Mouse (Mus musculus) G1E-ER4 (cell line): ENCODE data around the gene Akap8l. TPM values are rescaled to one million over a fixed set of nuclear protein-coding genes. Genes with fewer than 3 reads are reported as not detected.

Experiments used
- GATA1 ChIP-seq: IDR thresholded peaks from one replicate; pipeline ENCODE4 v1.8.0; 2012; ENCODE audit warnings: low read length, inconsistent platforms
- polyA plus RNA-seq: library from polyadenylated mRNA; stranded (reverse); fragments of >175 nt; gene quantifications from 2 replicates; pipeline ENCODE4 v1.2.3, GENCODE M21; 2012

Gene Akap8l
- polyA plus RNA-seq, 1 experiment: 134 TPM

DNA sequence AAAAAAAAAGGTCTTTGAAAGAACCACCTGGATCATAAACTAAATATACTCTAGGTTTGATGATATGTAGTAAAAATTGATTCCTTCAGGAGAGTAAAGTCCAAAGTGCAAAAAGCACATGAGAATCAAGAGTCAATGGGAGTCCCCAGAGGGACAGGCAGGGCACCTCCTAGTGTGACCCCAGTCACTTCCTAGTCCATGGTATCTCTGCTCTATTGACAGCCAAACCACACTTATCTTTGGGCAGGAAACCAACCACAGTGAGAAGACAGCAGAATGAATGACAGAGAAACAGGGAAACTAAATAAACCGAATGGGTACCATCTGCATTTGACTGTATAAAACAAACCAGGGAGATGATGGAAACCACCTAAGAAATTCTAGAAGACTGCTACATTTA, 10.3 kb downstream of the Akap8l start:
- TF ChIP-seq GATA1: peak; percentile 28

- TF ChIP-seq GATA1: no peak
These were observed 14.5 kb downstream of the Akap8l start for GRCm38 (mm10) chr17:32335869-32336268.

- no peak for TF ChIP-seq GATA1
These were observed 15.5 kb downstream of the Akap8l start for GRCm38 (mm10) chr17:32334921-32335320.

DNA sequence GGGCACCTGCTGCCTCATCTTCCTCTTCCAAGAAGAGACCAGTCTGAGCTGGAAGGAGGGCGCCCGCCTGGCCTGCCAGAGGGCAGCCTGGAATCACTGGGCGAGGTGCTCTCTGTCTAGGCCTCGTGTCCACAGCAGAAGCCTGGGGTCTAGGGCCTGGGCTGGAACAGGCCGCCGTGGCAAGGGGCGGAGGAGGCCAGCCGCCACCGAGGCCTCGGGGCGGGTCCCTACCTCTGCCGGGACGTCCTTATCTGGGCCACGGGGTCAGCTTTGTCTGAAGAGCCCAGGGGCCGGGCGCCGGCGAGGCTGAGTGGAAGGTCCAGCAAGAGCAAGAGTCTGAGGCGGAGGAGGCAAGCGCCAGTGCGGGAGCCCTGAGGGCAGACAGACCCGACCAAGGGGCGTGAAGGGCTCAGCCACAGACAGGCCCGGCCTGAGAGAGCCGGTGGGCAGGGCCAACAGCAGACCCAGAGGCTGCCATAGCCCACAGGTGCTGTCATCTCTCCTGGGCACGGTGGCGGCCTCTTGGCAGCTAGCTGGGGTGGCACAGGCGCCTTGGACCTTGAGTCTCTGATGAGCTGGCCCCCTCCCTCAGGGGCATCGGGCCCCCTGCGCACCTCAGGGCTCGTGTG, 16.6 kb downstream of the Akap8l start:
- no peak for TF ChIP-seq GATA1

DNA sequence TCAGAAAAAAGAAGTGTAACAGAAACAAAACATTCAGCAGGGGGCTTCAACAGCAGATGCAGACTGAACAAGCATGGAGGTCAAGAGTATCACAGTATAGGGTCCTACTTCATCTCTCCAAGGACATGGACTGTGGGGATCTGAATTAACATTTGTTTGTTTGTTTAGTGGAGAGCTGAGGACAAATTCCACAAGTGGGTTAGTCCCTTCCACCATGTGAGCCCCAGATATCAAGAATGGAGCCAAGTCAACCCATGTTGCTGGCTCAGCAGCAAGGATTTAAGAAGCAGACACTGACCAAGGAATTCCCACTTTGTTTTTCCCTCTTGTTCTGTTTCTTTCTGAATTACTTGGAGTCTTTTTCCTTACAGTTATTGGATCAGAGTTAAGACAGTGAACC, 22.9 kb downstream of the Akap8l start:
- no peak for TF ChIP-seq GATA1

DNA sequence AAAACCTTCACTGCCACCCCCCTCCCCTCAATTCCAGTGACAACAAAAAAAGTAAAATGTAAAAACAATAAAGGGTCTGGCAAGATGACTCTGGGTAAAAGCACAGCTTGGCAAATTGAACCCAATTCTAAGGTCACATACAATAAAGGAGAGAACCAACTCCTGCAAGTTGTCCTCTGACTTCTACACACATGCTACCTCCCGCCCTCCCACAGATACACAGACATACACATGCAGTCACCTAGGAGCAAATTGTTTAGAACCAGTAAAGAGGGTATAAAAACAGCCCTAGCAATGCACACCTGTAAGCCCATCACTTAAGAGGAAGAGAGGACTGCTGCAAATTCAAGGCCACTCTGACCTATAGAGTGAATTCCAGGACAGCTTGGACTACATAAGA, 27.6 kb downstream of the Akap8l start:
- no peak for TF ChIP-seq GATA1

DNA sequence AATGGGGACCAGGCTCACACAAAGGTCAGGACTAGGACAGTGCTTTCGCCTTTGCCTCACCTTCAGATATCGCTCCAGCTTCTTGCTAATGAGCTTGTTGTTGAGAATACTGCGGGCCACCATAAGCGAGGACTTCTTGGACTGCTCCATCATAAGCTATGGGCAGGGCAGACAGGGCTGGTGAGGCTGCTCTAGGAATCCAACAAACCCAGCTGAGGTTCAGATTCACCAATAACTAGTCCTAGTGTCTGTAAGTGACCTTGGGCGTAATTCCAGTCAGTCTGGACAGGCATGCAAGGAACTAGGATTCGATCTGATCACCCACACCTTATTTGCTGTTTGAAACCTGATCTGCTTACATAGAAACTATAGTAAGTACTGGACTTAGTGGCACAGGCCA, 28.6 kb downstream of the Akap8l start:
- no peak for TF ChIP-seq GATA1

DNA sequence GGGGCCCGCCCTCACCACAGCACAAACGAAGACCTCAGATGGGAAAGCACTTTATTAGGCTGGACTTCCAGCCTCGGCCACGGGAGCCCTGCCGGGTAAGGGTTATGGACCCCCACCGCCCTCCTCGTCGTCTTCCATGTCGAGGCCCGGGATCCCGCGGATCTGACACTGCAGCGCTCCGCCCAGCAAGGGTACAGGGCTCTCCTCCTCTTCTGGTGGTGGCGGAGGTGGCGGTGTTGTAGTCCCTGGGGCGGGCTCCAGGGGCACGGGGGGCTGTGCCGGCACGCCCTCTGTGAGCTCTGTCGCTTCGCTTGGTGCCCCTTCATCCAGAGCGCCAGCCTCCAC, 29.0 kb downstream of the Akap8l start:
- no peak for TF ChIP-seq GATA1

DNA sequence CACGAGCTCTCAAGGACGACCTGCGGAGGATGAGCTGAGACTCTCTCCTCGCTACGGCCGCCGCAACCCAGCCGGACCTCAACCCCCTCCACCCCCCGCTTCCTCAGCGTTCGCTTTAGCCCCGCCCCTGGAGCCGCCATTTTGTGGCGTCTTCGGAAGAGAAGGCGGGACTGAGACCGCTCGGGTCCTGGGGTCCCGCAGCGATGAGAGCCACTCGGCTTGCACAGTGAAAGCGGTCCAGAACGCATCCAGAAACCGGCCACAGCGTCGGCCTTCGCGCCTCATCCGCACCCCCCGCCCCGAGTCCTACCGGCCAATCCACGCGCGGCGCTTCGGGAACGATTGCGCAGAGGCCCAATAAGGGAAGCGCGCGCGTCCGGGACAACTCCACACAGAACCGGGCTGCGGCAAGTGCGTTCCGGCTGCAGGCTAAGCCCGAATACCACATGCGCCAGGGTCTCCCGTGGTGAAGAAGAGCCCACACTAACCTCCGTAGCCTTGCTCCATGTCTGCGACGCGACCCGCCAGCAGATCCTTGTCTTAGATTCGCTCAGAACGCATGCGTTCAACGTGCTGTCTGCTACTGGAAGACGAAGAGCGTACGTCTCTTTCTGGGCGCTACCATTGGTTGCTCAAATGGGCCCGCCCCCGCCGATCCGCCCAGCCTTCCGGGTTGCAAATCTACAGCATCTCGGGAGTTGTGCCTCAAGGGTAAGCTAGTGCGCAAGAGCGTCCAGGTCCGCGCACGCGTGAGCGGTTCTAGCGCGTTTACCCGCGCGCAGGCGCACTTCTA, 29.6 kb downstream of the Akap8l start, which contains the start of gene Akap8:
Akap8 (minus strand) TSS at position 642 of the 793 bp plus-strand sequence.
- TF ChIP-seq GATA1: no peak

DNA sequence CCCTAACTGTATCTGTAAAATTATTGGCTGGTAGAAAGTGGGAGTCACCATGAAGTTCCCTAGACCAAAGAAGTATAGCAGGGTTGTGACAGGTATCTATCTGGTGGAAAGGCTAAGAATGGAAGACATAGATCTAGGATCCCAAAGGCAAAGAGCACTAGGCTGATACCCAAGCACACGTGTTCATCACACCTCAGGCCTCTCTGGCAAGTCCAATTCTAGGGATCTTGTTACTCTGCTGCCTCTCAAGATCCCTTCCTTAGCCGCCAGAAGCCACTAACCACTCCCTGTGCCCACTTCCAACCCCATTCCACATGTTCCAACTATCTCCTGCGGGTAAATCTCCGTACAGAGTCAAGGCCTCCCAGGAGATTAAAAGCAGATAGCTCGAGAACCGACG, 30.5 kb downstream of the Akap8l start:
- no peak for TF ChIP-seq GATA1

DNA sequence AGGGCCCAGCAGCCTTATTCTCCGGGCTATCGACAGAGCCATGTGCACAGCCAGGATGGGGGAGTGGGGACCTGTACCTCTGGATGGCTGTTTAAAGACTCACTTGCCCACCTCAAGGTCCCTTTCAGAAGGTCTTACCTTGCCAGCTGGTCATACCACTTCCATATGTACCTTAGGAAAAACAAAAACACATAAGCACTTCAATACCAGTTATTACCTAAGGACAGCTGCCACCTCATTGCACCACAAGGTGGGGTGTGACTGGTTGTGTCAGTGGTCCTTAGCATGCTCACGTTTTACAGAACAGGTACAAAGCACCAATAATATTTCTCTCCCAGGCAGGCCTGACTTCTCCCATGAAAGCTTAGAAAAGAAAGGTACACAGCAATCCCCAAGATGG, 32.7 kb downstream of the Akap8l start:
- TF ChIP-seq GATA1: no peak

DNA sequence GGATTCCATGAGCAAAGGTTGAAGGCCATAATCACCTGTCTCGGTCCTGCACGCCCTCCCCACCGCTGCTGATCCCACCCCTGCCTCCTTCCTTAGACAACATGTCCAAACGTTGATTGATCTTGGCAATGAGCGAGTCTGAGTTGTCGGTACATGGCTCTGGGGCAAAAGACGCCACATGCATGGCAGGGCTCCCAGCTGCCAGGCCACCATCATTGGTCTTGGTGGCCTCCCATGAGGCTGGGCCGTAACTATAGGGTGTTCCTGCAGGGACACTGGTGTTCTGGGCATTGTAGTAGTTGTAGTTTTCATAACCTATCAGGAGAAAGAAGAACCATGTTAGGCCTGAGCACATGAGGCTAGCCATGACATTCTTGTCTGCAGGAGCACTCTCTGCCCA, 33.4 kb downstream of the Akap8l start:
- TF ChIP-seq GATA1: no peak

- no peak for TF ChIP-seq GATA1
These were observed 34.8 kb downstream of the Akap8l start for GRCm38 (mm10) chr17:32315560-32315959.

DNA sequence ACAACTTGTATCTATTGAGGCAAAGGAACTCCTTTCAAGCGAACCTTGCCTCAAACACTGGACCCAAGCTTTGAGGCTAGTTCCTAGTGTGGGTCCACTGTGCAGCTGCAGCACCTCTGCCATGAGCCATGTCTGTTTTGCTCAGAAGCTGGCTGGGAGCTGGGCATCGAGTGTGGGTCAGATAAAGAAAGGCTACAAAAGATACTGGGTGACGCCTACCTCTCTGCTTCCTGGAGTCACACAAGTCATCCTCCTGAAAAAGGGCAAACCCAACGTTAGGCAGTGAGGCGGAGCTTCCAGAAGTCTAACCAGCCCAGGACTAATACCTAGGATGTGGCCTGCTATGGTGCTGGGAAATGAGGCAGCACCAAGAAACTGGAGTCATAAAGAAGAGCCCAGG, 36.5 kb downstream of the Akap8l start:
- no peak for TF ChIP-seq GATA1

GRCm38 (mm10) chr17:32312801-32313200, 37.6 kb downstream of the Akap8l start:
- TF ChIP-seq GATA1: no peak

DNA sequence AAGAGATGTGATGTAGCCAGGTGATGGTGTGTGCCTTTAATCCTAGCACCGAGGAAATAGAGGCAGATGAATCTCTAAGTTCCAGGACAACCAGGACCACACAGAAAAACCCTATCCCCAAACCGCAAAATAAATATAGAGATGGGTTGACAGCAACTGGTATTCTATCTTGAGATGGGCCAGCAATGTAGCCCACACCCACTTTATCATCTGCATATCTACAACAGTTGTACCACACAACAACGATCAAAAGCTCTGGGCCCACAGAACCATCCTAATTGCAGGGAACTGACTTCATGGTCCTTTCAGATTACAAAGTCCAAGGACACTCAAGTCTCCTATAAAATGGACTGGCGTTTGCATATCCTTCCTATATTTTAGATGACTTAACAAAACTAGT, 42.4 kb downstream of the Akap8l start:
- TF ChIP-seq GATA1: no peak

DNA sequence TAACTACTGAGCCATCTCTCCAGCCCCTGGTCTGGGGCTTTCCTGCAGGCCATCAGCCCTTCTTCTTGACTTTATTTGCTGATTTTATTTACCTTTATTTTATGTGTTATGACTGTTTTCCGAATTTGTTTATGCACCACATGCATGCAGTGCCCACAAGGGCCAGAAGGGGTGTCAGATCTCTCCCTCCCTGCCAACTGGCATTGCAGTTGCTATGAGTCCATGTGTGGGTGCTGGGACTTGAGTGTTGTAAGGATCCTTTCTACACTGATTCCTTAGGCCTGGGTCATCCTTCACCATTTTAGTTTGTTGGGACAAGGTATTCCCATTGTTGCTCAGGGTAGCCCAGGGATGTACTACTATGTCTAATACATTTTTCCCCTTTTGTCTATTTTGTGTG, 52.3 kb downstream of the Akap8l start:
- TF ChIP-seq GATA1: no peak
